Mouse (Mus musculus) E14TG2a.4 (cell line): Measurements from ENCODE around the gene Tbcc.
A peak's percentile ranks its signal among the peaks of the same experiment; 100 is the strongest.

Source experiments
- H3K27me3 ChIP-seq: 2 replicates; pipeline ENCODE4 v1.6.1; 2014; ENCODE audit warnings: low read length, control low read depth; ENCODE audit not compliant: insufficient read depth
- H3K36me3 ChIP-seq: 2 replicates; pipeline ENCODE4 v1.6.1; 2014; ENCODE audit warnings: low read length, control low read depth; ENCODE audit not compliant: insufficient read depth
- H3K4me1 ChIP-seq: replicated peaks from 2 replicates; pipeline ENCODE4 v1.6.1; 2014; ENCODE audit warnings: low read depth, low read length, control low read depth
- H3K4me3 ChIP-seq: replicated peaks from 2 replicates; pipeline ENCODE4 v1.5.1; 2014; ENCODE audit warnings: mild to moderate bottlenecking, low read length
- H3K9me3 ChIP-seq: 2 replicates; pipeline ENCODE4 v1.6.1; 2014; ENCODE audit warnings: low read length, control low read depth
- CTCF ChIP-seq: conservative IDR thresholded peaks from 2 replicates; pipeline ENCODE4 v1.5.1; 2014; ENCODE audit warnings: low read length
- NANOG ChIP-seq: IDR thresholded peaks from 2 replicates; pipeline ENCODE4 v1.6.1; 2014; ENCODE audit warnings: borderline replicate concordance, low read length, mixed read lengths
- POU5F1 ChIP-seq: IDR thresholded peaks from 2 replicates; pipeline ENCODE4 v1.6.1; 2014; ENCODE audit warnings: low read length, borderline replicate concordance

Tbcc gene

DNA sequence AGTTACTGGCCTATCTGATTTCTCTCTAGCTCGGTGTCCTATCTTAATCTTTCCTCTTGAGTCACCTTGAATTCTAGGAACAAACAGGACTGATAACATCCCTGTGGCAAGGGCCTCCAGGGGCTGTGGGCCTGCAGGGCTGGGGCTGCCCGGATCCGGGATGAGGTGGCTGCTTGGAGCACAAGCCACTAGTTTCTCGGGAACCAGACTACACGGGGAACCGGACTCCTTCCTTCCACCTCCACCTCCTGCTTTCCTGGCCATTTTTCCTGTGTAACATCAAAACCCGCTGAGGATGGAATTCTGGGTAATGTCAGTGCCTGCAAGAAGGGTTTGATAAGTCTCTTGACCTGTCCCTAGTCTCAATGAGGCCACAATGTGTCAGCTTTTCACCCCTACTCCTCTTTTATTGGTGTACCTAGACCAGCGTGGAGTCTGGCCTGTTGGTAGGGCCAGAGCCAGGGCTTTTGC is 35.8 kb upstream of the Tbcc start:
- H3K4me1 ChIP-seq = peaks cover 70% of the 10 kb centered on the region
- peak overlapping the region; percentile 91 for H3K4me3 ChIP-seq
- peaks cover 12% of the 10 kb centered on the region for H3K36me3 ChIP-seq
- no peaks in the 10 kb centered on the region for H3K27me3 ChIP-seq
- TF ChIP-seq NANOG (no peak), POU5F1 (0 out of 2 replicates have a peak, but pooled peaks have one; percentile 6)
- H3K9me3 ChIP-seq = no peaks in the 10 kb centered on the region

DNA sequence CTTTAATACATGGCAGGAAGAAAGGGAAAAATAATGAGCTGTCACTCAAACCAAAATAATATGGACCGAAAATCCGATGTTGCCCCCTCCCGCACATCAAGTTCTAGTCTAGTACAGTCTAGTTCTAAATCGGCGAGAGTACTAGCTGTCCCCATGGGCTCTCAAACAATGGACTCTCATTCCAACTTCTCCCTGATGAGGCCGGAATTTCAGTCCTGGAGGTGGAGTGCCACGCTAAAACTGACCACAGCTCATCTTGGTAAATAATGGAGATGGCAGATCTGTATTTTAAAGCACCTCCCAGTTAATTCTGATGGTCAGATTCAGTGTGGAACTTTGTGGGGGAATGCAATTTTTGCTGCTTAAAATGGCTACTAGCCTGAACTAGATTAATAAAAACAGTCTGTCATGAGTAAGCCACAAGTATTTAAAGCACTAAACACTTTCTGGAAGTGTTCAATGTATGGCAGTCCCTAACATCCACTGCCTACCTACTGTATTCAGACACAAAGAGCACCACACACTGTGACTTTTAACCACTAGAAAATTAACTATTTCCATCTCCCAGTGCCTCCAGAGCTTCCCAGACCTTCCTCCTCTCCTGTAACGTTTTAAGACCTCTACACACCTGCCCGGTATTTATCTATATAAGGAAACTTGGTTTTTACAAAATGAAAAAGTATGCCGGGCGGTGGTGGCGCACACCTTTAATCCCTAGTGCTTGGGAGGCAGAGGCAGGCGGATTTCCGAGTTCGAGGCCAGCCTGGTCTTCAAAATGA is 35.0 kb upstream of the Tbcc start:
- peaks cover 8% of the 10 kb centered on the region; the same call in 1 of the 2 replicates for H3K36me3 ChIP-seq
- peaks cover 68% of the 10 kb centered on the region for H3K4me1 ChIP-seq
- H3K4me3 ChIP-seq = peak overlapping the region; percentile 91
- TF ChIP-seq CTCF (no peak), POU5F1 (no peak), NANOG (no peak)
- H3K9me3 ChIP-seq = no peaks in the 10 kb centered on the region
- H3K27me3 ChIP-seq = no peaks in the 10 kb centered on the region

DNA sequence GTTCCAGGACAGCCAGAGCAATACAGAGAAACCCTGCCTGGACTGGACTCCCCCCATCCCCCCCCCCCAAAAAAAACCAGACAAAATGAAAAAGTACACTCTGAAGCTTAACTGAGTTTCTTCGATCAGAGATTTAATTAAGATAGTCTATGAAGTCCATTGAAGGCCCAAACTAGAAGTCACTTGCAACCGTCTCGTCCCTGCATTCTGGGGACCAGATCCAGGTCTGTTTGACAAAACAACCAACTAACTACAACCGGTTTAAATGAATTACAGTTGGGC is 34.4 kb upstream of the Tbcc start:
- no peaks in the 10 kb centered on the region for H3K27me3 ChIP-seq
- H3K4me3 ChIP-seq = peak overlapping the region; percentile 91
- H3K9me3 ChIP-seq = no peaks in the 10 kb centered on the region
- TF ChIP-seq POU5F1 (no peak), NANOG (no peak), CTCF (no peak)
- peaks cover 63% of the 10 kb centered on the region for H3K4me1 ChIP-seq
- H3K36me3 ChIP-seq = 0 out of 2 replicates have a peak, but pooled peaks cover 4% of the 10 kb centered on the region

DNA sequence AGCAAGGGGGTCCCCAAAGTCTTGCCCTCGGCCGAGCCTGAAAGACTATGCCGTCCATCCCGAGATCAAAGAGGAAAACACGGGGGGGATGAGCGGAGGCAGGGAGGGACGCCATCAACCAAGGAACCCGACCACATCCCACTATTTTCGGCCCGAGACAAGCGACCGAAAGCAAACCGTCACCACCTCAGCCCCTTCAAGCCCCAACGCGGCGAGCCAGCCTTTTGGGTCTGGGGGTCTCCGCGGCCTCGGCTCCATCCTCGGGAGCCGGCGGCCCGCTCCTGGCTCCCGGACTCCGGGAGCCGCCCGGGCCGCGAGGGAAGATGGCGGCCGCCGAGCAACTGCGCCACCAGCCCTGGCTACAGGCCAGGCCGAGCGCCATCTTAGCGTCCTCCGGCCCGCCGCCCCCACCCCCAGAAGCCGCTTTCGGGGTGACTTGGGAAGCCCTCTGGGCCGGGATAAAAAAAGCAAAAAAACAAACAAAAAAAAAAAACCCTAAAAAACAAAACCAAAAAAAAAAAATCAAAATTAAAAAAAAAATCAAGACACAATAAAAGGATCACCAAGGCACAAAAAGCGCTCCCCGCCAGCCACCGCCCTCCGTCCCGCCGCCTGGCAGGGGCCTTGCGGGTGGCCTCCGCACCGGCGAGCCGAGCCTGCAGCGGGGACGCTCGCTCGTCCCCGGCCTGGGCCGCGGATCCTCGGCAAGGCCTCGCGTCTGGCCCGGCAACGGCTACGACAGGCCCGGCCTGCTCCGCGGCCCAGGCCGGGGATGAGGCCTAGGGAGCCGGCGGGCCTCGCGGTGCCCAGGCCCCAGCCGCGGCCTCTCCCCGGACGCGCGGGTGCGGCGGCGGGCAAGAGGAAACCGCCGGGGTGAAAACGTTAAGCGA is 33.8 kb upstream of the Tbcc start:
- peak overlapping the region; percentile 91 for H3K4me3 ChIP-seq
- H3K4me1 ChIP-seq = peaks cover 61% of the 10 kb centered on the region
- no peaks in the 10 kb centered on the region for H3K9me3 ChIP-seq
- no peak for TF ChIP-seq NANOG
- TF ChIP-seq CTCF = no peak
- no peak for TF ChIP-seq POU5F1
- no peaks in the 10 kb centered on the region for H3K36me3 ChIP-seq
- no peaks in the 10 kb centered on the region for H3K27me3 ChIP-seq

DNA sequence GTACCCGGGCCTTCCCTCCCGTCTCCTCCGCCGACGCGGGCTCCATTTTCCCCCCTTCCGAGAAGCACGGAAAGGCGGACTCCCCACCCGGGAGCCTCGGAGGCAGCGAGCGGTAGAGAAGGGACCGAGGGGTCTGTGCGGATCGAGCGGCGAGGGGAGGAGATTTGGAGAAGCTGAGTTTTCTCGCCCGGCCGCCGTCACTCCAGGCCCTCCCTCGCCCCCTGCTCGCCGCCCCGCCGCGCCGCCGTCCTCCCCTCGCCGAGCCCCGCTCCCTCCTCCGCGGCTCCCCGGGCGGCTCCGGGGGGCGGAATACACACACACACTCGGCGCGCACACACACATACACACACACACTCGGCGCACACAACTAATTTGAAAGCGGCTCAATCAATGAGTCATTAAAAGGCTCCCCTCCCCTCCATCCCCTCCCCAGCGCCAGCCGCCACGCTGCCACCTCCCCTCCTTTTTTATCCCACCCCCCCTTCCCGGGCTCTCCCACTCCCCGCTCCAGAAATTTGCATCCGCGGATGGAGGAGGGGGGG is 33.1 kb upstream of the Tbcc start:
- Histone ChIP-seq H3K36me3 (no peaks in the 10 kb centered on the region), H3K4me3 (peak overlapping the region; percentile 91), H3K9me3 (no peaks in the 10 kb centered on the region), H3K4me1 (peaks cover 62% of the 10 kb centered on the region), H3K27me3 (no peaks in the 10 kb centered on the region)
- no peak for TF ChIP-seq POU5F1
- no peak for TF ChIP-seq CTCF
- TF ChIP-seq NANOG = no peak

DNA sequence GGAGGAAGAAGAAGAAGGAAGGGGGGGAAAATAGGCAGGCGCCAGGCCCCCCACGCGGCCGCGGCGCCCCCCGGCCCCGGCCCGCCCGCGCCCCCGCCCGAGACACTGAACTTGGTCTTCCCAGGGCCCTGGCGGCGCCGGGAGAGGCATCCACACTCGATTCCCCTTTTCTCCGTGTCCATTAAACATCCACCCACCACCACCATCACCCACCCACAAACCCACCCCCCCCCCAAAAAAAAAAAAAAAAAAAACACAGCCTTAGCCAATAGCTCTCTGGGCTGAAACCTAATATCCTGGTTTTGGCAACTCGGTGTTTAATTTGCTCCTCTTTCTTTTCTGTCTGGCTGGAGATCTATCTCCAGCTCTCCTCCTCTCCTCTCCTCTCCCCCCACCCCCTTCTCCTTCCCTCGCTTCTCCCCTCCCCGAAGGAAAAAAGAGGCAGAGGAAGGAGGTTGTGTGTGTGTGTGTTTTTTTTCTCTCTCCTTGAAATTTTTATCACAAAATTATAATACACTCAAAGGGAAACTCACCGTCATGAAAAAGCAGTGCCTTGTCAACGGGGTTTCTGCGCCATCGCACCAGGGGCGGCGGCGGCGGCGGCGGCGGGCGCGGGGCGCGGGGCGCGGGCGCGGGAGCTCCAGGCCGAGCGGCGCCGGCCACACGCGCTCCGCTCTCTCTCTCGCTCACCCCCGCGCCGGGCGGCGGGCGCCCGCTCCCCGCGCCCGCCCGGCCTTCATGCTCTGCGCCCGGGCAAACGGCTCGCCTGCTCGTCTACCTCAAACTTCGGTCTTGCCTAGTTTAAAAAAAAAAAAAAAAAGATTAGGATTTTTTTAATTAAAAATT is 32.4 kb upstream of the Tbcc start, which contains the start of gene Bicral:
Bicral (minus strand) TSS at position 580 of the 846 bp plus-strand sequence.
- Histone ChIP-seq H3K36me3 (no peaks in the 10 kb centered on the region), H3K4me1 (peaks cover 59% of the 10 kb centered on the region), H3K4me3 (peak within 1 kb of the TSS; percentile 91), H3K9me3 (no peaks in the 10 kb centered on the region), H3K27me3 (no peaks in the 10 kb centered on the region)
- TF ChIP-seq CTCF = no peak
- TF ChIP-seq NANOG = no peak
- no peak for TF ChIP-seq POU5F1

DNA sequence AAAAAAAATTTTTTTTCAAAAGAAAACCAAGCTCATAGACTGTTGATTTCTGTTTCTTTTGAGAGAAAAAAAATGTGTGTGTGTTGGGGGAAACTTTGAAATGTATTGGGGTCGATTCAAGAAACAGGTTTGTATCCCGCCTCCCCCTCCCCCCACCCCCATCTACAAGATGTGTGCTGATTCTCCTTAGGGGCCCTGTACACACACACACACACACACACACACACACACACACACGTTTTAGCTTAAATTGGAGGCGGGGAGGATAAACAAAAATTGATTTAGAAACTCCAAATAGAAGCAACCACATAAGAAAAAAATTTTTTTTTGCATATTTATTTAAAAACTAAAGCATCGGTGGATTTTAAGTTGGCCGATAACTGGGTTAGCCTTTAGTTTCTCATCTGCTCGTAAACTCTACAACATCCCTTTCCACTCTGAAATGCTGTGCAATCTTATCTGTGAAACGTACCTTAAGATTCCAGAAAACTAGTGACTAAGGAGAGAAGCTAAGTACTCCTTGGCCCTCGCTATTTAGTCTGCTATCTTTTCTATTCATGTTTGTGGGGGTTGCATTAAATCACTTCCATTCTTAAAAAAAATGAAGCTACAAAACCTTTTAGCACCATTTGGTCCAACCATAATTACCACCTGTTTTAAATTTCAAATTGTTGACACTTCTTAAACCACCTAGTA is 31.6 kb upstream of the Tbcc start:
- Histone ChIP-seq H3K4me1 (peaks cover 53% of the 10 kb centered on the region), H3K4me3 (peak overlapping the region; percentile 71), H3K36me3 (no peaks in the 10 kb centered on the region), H3K27me3 (no peaks in the 10 kb centered on the region), H3K9me3 (no peaks in the 10 kb centered on the region)
- TF ChIP-seq NANOG = no peak
- no peak for TF ChIP-seq CTCF
- TF ChIP-seq POU5F1 = no peak

DNA sequence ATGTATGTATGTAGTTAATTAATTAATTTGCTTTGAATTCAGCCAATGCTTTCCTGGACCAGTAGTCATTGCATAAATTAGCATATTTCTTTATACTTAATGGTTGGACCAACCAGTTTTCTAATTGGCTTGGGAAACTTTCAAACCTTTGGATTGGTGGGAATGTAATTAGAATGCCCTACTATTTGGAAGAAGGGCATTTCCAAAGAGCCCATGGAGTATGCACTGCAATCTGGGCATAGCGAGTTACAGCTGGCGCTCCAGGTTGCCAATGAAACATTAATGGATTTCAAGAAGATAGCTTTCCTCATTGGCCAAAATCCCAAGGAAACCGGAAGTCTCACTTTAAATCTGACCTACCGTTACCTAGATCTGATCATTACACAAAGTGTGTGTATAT is 30.4 kb upstream of the Tbcc start:
- TF ChIP-seq CTCF (no peak), NANOG (no peak), POU5F1 (no peak)
- no peak overlapping the region for H3K4me3 ChIP-seq
- H3K4me1 ChIP-seq = peaks cover 53% of the 10 kb centered on the region
- no peaks in the 10 kb centered on the region for H3K27me3 ChIP-seq
- no peaks in the 10 kb centered on the region for H3K9me3 ChIP-seq
- no peaks in the 10 kb centered on the region for H3K36me3 ChIP-seq
